Mouse (Mus musculus) layer of hippocampus, adult 18-20 months (tissue): ENCODE results near the gene Gm5580. TPM values are rescaled to one million over a fixed set of nuclear protein-coding genes. Genes with fewer than 3 reads are reported as not detected.
"Not testable (repeated sequence)": the region's sequence is repeated elsewhere in the genome, so short reads cannot be mapped to it uniquely, and the experiment has no call there.

ENCODE experiments used
- DNase-seq, 2 experiments: peaks; one replicate each; pipeline ENCODE4 v3.0.0; 2022; ENCODE audit warnings: low spot score in 2 of 2
- long read RNA-seq: library from polyadenylated mRNA; stranded (forward); transcript quantifications from one replicate; pipeline ENCODE4 v2.0.0, GENCODE M21; 2021
- total RNA-seq, 2 experiments: library from RNA; stranded (reverse); gene quantifications; 2 replicates each; pipeline ENCODE4 v1.2.3; 2021

The Gm5580 gene
- total RNA-seq = 1 to 10 TPM; 2.6 to 3.2 TPM
- long read RNA-seq = 0 reads

DNA sequence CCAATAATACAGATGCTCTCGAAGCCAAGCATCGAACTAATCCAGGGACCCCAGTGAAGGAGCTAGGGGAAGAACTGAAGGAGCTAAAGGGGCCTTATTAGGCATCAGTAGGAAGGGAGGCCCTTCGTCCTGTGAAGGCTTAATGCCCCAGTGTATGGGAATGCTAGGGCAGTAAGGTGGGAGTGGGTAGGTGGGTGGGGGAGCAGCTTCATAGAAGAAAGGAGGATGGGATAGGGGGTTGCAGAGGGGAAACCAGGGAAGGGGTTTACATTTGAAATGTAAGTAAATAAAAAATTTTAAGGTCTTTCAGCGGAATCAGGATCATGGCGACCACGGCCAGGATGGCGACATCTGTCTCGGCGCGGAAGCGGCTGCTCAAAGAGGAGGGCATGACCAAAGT is at the start of gene Gm5580:
Gm5580 (plus strand) TSS at position 301 of the 400 bp plus-strand sequence.
- not testable (repeated sequence) for DNase-seq

GRCm38 (mm10) chr6:116506302-116507003 is 44.5 kb upstream of the Gm5580 start, which contains the start of gene Olfr212:
Olfr212 (plus strand) TSS chr6:116506516.
- DNase-seq = not testable (repeated sequence)

- DNase-seq = no peak
Observed at GRCm38 (mm10) chr6:116514832-116515231, 36.1 kb upstream of the Gm5580 start.

- no peak for DNase-seq
Observed at GRCm38 (mm10) chr6:116538156-116538555, 12.8 kb upstream of the Gm5580 start, which contains the start of gene Olfr213. Olfr213 (plus strand) TSS chr6:116538456.

DNA sequence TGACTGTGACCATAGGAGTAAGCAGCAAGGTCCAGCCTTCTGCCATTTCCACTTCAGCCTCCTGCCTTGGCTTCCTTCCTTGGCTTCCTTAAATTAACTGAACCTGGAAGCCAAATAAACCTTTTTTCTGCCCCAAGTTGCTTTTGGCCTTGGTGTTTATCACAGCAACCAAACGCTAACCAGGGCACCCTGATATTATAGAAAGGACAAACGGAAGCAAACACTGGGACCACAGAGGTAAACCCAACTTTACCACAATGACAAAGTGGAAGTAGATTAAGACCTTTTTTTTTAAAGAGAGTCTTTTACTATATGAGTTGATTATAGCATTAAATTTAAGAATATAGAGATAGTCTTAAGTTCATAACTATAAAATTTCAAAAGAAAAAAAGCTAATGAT is 8.4 kb upstream of the Gm5580 start:
- no peak for DNase-seq

- no peak for DNase-seq
Observed at GRCm38 (mm10) chr6:116553935-116554334, 3.0 kb downstream of the Gm5580 start, which contains the start of gene Olfr214. Olfr214 (plus strand) TSS chr6:116554235.

- no peak for DNase-seq
Observed at GRCm38 (mm10) chr6:116554952-116555351, 4.0 kb downstream of the Gm5580 start.

- DNase-seq = peak in 1 of 2 experiments; percentile 42
Observed at GRCm38 (mm10) chr6:116569834-116570233, 18.9 kb downstream of the Gm5580 start.

- no peak for DNase-seq
Observed at GRCm38 (mm10) chr6:116584095-116584494, 33.2 kb downstream of the Gm5580 start, which contains the start of gene Olfr215. Olfr215 (minus strand) TSS chr6:116584195.

DNA sequence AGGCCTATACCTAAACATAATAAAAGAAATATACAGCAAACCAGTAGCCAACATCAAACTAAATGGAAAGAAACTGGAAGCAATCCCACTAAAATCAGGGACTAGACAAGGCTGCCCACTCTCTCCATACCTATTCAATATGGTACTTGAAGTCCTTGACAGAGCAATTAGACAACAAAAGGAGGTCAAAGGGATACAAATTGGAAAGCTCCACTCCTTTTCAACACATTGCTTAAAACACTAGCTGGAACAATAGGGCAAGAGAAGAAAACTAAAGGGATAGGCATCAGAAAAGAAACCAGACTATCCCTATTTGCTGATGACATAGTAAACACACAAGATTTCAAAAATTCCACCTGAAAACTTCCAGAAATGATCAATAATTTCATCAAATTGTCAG is 50.0 kb downstream of the Gm5580 start:
- not testable (repeated sequence) for DNase-seq

Other genes starting within 250 kb of the Gm5580 start
- gene March8, start 213.1 kb upstream of the Gm5580 start, total RNA-seq = 10 to 100 TPM; 51.5 to 52.4 TPM
- gene Alox5, start 90.0 kb upstream of the Gm5580 start, total RNA-seq = 1 to 10 TPM; 1.1 to 1.5 TPM
- not detected for gene Olfr211, start 62.0 kb upstream of the Gm5580 start, total RNA-seq
- not detected for gene Olfr212, start 44.6 kb upstream of the Gm5580 start, total RNA-seq
- not detected for gene Olfr213, start 12.7 kb upstream of the Gm5580 start, total RNA-seq
- not detected for gene Olfr214, start 3.1 kb downstream of the Gm5580 start, total RNA-seq
- gene Olfr215, start 33.1 kb downstream of the Gm5580 start, total RNA-seq = not detected
- gene Zfp422, start 77.9 kb downstream of the Gm5580 start, total RNA-seq = 10 to 100 TPM; 20.5 to 24.6 TPM
- 1 to 10 TPM; 2.4 to 3.0 TPM for gene Depp1, start 99.5 kb downstream of the Gm5580 start, total RNA-seq
- gene Rassf4, start 122.8 kb downstream of the Gm5580 start, total RNA-seq = 1 to 10 TPM; 3.3 to 3.9 TPM
- under 1 TPM; 0.72 to 0.79 TPM for gene Tmem72, start 165.8 kb downstream of the Gm5580 start, total RNA-seq